Mouse (Mus musculus) activated CD4-positive, CD25-positive, alpha-beta regulatory T cell, adult 4 months (primary cell): Measurements from ENCODE around the gene Adamtsl3. TPM values are rescaled to one million over a fixed set of nuclear protein-coding genes. Genes with fewer than 3 reads are reported as not detected.

Experiments used
- ATAC-seq: one replicate; pipeline ENCODE4 v1.8.0; 2017
- polyA plus RNA-seq, 2 experiments: library from polyadenylated mRNA; unstranded; fragments of 100-300 nt; shearing (Covaris generic); gene quantifications; one replicate each; pipeline ENCODE4 v1.2.1; 2017

Adamtsl3 gene
- polyA plus RNA-seq, 2 experiments from 2014 or later = 0.34 TPM; not detected in 1

DNA sequence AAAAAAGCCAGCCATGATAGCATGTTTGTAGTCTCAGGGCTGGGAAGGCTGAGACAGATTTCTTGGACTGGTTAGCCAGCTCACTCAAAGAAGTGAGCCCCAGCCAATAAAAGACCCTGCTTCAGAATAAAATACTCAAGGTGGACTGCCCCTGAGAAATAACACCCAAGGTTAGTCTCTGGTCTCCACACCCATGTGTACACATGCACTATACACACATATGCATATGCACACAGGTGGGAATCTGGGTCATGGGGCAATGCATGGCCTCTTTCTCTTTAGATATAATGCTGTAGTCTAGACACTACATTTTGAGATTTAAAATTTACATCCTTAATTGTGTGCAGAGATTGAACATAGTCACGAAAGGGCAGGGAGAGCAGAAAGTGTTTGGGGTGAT, 88.8 kb downstream of the Adamtsl3 start:
- ATAC-seq = no peak

GRCm38 (mm10) chr7:82425374-82425773, 89.9 kb downstream of the Adamtsl3 start:
- no peak for ATAC-seq

DNA sequence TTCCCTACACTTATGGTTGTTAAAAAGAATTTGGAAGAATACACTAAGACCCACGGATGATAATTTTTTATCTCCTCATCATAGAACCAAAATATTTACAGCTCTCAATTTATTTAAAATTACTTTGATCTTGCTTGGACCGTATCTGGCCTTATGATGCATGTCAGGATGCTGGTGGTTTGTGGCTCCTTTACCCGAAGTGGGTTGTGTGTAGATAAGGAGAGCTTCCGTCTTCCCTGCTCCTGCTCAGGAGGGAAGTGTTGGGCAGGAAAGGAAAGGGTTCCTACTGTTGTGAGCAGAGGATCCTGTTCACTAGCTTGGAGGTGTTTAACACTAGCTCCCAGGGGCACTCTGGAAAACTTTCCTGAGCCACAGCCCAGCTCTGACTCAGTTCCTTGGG, 94.0 kb downstream of the Adamtsl3 start:
- ATAC-seq = no peak

GRCm38 (mm10) chr7:82431572-82431971, 96.1 kb downstream of the Adamtsl3 start:
- ATAC-seq = no peak

DNA sequence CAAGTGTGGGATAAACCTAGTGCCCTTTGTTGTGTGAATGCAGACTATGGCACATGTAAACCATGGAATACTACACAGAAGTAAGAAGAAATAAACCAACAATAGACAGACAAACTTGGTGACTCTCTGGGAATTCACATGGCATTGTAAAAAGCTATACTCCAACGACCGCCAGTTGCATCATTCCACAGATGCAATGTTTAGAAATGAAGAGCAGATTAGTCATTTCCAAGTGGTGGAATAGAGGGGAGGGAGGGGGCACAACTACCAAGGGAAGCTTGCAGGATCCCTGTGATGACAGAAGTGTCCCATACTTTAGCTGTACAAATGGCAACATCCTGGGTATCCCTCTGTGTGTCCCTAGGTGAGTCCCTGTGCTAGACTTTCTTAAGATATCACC, 97.7 kb downstream of the Adamtsl3 start:
- ATAC-seq = no peak

GRCm38 (mm10) chr7:82458376-82458775, 122.9 kb downstream of the Adamtsl3 start:
- no peak for ATAC-seq

- ATAC-seq = no peak
Measured at GRCm38 (mm10) chr7:82462921-82463523, 127.5 kb downstream of the Adamtsl3 start.

DNA sequence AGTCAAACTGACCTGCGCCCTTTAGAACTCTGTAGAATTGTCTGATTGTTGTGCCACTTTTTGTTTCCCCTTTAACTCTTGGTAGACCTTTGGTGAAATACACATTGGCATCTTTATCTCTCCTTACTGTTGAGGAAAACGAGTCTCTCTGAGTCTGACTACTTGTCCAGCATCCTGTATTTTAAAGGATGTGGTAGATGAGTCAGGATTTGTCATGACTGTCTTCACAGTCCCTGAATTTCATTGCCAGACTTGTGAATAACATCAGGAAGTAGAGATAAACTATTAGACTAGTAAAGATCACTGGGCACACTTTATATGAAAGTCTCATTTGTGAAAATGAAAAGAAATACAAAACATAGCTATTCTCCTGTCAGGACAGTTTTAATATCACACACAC, 128.9 kb downstream of the Adamtsl3 start:
- no peak for ATAC-seq

GRCm38 (mm10) chr7:82465437-82465836, 129.9 kb downstream of the Adamtsl3 start:
- no peak for ATAC-seq

- no peak for ATAC-seq
Measured at GRCm38 (mm10) chr7:82476441-82477221, 141.1 kb downstream of the Adamtsl3 start.

GRCm38 (mm10) chr7:82478461-82478860, 143.0 kb downstream of the Adamtsl3 start:
- ATAC-seq = no peak

DNA sequence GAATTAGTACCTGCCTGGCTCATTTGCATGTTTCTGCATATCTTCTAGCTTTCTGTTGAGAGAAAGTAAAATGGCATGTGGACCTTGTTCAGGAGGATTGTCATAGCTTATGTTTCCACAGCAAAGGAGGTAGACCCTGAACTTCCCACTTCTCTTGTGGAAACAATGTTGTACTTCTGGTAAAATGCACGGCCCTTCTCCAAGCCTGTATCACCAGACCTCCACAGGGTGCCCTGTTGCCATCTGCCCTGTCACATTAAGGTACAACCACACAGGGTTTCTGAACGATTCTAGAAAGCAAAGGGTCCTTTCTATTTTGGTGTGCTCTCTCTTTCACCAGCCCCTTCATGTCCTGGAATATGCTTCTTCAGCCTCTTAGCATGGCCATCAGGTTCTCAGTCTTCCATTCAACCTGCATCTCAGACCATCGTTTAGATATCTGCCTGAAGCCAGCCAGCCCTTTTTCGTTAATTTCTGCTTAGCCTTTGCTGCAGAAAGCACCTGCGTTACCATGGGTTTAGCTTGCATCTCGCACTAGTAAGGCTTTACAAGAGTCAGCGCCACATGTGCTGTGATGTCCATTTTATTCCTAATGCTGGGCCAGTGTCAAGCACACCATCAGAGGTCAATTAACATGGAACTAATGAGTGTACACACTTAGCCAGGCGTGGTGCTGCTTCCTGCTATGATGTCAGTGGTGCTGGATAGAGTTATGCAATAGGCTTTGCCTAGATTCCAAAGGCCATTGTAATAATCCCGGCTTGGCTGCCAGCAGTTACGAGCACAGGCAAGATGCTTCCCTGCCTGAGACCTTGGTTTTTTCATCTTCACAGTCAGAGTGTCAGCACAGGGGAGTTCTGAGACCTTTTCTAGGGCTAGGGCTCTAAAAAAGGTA, 143.6 kb downstream of the Adamtsl3 start:
- ATAC-seq = no peak

DNA sequence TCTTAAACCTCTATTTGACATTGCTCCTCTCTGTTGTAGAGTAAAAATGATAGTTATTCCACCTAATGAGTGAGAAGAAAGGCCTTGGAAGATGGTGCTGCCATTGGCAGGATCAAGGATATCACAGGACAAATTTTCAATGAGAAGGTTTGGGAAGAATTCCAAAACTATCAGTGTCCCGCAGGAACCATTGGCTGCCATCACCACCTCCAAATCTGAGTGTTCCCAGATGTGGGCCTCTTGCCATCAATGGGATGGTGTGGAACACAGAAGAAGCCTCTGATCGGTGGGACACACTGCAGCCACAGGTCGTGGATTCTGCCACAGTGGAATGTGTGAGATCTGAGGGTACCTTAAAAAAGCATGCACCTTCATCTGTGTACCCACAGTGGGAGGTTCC, 147.9 kb downstream of the Adamtsl3 start:
- ATAC-seq = no peak

GRCm38 (mm10) chr7:82484834-82485233, 149.3 kb downstream of the Adamtsl3 start:
- no peak for ATAC-seq

DNA sequence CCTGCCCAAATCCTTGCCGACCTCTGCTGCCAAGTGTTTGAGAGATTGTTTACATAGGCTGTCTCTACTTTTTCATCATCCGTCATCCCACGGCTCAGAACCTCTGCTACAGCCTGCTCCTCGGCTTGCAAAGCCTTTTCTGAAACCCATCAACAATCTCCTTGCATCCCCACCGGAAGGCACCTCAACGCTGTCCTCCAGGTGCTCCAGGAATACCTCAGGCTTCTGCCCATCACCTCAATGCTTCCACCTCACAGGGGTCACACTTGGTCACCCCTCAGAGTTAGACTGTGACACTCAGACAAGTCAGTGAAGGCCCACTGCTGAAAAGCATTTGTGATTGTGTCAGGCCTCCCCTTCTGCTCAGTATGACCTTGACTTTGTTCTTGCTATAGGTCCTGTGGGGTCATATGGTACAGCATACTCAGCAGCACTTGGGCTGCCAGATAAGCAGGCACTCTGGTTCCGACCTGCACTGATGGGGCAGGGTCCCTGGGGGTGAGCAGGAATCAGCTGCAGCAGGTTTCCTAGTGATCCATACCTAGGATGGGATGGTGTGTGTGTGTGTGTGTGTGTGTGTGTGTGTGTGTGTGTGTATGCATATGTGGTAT, 150.0 kb downstream of the Adamtsl3 start:
- ATAC-seq = no peak

GRCm38 (mm10) chr7:82491018-82491417, 155.5 kb downstream of the Adamtsl3 start:
- no peak for ATAC-seq

DNA sequence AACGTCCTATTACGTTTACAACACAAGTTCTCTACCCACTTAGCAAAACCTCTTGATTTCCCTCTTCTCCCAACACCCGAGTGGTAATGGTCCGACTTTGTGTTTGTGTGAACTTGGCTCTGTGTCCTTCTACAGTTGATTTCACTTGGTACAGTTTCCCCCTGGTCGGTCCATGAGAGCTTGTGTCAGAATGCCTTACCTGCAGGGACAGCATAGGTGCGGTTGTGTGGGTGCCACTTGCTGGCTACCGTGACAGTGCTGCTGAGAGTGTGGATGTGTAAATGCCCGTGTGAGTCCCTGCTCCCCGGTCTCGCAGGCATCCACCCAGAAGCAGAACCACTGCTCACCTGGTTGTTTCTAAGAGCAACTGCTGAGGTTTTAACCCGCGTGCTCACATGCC, 157.4 kb downstream of the Adamtsl3 start:
- no peak for ATAC-seq

- ATAC-seq = no peak
Measured at GRCm38 (mm10) chr7:82494220-82494619, 158.7 kb downstream of the Adamtsl3 start.

GRCm38 (mm10) chr7:82497064-82497463, 161.6 kb downstream of the Adamtsl3 start:
- ATAC-seq = no peak

GRCm38 (mm10) chr7:82501306-82501705, 165.8 kb downstream of the Adamtsl3 start:
- no peak for ATAC-seq

DNA sequence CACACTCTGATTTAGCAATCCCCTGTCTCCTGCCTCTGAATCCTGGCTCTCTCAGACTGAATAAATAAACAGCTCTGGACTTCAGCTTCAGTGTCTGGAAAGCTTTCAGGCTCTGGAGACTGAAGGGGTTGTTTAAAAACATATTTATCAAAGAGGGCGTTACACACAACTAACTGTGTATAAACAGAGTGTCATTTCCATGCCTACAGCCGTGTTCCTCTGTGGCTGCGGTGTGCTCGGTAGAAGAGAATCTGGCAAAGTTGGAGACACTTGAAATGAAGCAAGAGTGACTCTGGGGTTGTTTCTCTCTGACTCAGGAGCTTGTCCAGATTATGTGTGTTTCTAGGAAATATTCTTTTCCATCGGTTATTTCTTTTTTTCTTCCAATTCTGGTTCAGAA, 167.0 kb downstream of the Adamtsl3 start:
- ATAC-seq = no peak

DNA sequence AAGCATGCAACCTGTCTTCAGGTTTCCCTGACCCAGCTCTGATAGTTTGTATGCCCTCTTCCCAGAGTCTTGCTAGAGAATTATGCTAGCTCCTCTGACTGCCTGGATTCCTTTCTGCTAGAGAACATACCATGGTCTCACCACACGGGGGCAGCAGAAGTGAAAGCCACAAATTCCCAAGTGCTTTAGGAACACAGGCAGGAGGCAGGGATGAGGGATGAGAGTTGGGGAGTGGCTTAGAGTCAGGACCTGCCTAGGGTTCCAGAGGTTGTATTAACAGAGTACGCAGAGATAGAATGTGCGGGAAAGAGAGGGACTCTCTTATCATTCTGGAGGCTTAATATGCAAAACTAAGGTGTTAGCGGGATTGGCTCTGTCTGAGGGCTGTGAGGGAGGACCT, 168.6 kb downstream of the Adamtsl3 start:
- ATAC-seq = no peak

DNA sequence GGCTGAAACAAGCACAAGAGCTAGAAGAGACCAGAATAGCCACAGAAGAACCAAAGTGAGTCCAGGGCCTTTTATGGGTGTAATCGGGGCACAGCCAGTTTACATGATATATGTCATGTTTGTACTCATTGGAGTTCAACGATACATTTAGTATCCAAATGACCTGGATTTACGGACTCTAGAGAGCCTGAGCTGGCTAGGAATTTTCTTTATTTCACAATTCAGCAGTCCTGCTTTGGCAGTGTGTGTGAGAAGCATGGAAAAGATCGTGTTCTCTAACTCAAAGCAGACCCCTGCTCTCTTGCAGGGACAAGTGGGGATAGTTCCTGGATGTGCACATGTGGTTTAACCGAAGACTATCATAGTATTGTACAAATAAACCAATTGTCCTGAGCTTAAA, 195.1 kb downstream of the Adamtsl3 start:
- no peak for ATAC-seq
